Mouse (Mus musculus): ENCODE results near the gene Gipc2.

- no peak for TF ChIP-seq CTCF (IDR thresholded peaks at IDR 0.05; ENCODE audit: borderline replicate concordance, insufficient read depth, low read length)
- no peak for TF ChIP-seq POLR2A (IDR thresholded peaks at IDR 0.05; ENCODE audit: low read depth, low read length)
Observed at GRCm38 (mm10) chr3:152160607-152161006, 5.4 kb downstream of the Gipc2 start.

Data from embryonic fibroblast, embryonic 13.5 days (primary cell).